Mouse (Mus musculus): ENCODE data around the gene Me3.

The Me3 gene

GRCm38 (mm10) chr7:89666361-89666760, 34.2 kb downstream of the Me3 start:
- no peak for DNase-seq (ENCODE audit: low spot score in 2 of 2)

- no peak for DNase-seq (ENCODE audit: low spot score in 2 of 2)
Observed at GRCm38 (mm10) chr7:89667570-89667969, 35.4 kb downstream of the Me3 start.

- DNase-seq (ENCODE audit: low spot score in 2 of 2): no peak
Observed at GRCm38 (mm10) chr7:89669461-89669860, 37.3 kb downstream of the Me3 start.

- no peak for DNase-seq (ENCODE audit: low spot score in 2 of 2)
Observed at GRCm38 (mm10) chr7:89671104-89671831, 39.1 kb downstream of the Me3 start.

- DNase-seq (ENCODE audit: low spot score in 2 of 2): no peak
Observed at GRCm38 (mm10) chr7:89676176-89676575, 44.0 kb downstream of the Me3 start.

- DNase-seq (ENCODE audit: low spot score in 2 of 2): no peak
Observed at GRCm38 (mm10) chr7:89677850-89678249, 45.7 kb downstream of the Me3 start.

- DNase-seq (ENCODE audit: low spot score in 2 of 2): no peak
Observed at GRCm38 (mm10) chr7:89678719-89679118, 46.5 kb downstream of the Me3 start.

GRCm38 (mm10) chr7:89679139-89679538, 46.9 kb downstream of the Me3 start:
- no peak for DNase-seq (ENCODE audit: low spot score in 2 of 2)

GRCm38 (mm10) chr7:89679621-89680140, 47.5 kb downstream of the Me3 start:
- no peak for DNase-seq (ENCODE audit: low spot score in 2 of 2)

GRCm38 (mm10) chr7:89680891-89681290, 48.7 kb downstream of the Me3 start:
- no peak for DNase-seq (ENCODE audit: low spot score in 2 of 2)

- DNase-seq (ENCODE audit: low spot score in 2 of 2): no peak
Observed at GRCm38 (mm10) chr7:89681666-89682470, 49.7 kb downstream of the Me3 start.

- DNase-seq (ENCODE audit: low spot score in 2 of 2): no peak
Observed at GRCm38 (mm10) chr7:89698186-89698585, 66.0 kb downstream of the Me3 start.

GRCm38 (mm10) chr7:89699668-89700350, 67.6 kb downstream of the Me3 start:
- DNase-seq (ENCODE audit: low spot score in 2 of 2): no peak

- no peak for DNase-seq (ENCODE audit: low spot score in 2 of 2)
Observed at GRCm38 (mm10) chr7:89700511-89700910, 68.3 kb downstream of the Me3 start.

- no peak for DNase-seq (ENCODE audit: low spot score in 2 of 2)
Observed at GRCm38 (mm10) chr7:89710776-89711175, 78.6 kb downstream of the Me3 start.

- DNase-seq (ENCODE audit: low spot score in 2 of 2): no peak
Observed at GRCm38 (mm10) chr7:89713059-89713458, 80.9 kb downstream of the Me3 start.

GRCm38 (mm10) chr7:89716226-89716625, 84.0 kb downstream of the Me3 start:
- DNase-seq (ENCODE audit: low spot score in 2 of 2): no peak

- no peak for DNase-seq (ENCODE audit: low spot score in 2 of 2)
Observed at GRCm38 (mm10) chr7:89717521-89717920, 85.3 kb downstream of the Me3 start.

- DNase-seq (ENCODE audit: low spot score in 2 of 2): no peak
Observed at GRCm38 (mm10) chr7:89718264-89718663, 86.1 kb downstream of the Me3 start.

- no peak for DNase-seq (ENCODE audit: low spot score in 2 of 2)
Observed at GRCm38 (mm10) chr7:89720256-89720655, 88.1 kb downstream of the Me3 start.

- DNase-seq (ENCODE audit: low spot score in 2 of 2): no peak
Observed at GRCm38 (mm10) chr7:89726712-89727111, 94.5 kb downstream of the Me3 start.

GRCm38 (mm10) chr7:89727615-89728014, 95.4 kb downstream of the Me3 start:
- no peak for DNase-seq (ENCODE audit: low spot score in 2 of 2)

Data from thymus, postnatal 10 days (tissue).